Mouse (Mus musculus) lung, postnatal 0 days (tissue): ENCODE measurements around the gene Rnf144a. TPM values are rescaled to one million over a fixed set of nuclear protein-coding genes. Genes with fewer than 3 reads are reported as not detected.
"Not testable (repeated sequence)": the region's sequence is repeated elsewhere in the genome, so short reads cannot be mapped to it uniquely, and the experiment has no call there.

ENCODE experiments used
- ATAC-seq: fragments of 200-750 bp; cut with Nextera tagmentation; 2 replicates; pipeline ENCODE4 v1.8.0; 2017; ENCODE audit warnings: moderate library complexity
- DNase-seq: peaks from one replicate; pipeline ENCODE4 v3.0.0-alpha.2; 2016; ENCODE audit warnings: low spot score
- H3K27ac ChIP-seq: fragments of 300-500 bp; sonication (generic); 2 replicates; pipeline ENCODE4 v1.5.1; 2014; ENCODE audit warnings: antibody characterized with exemption, mild to moderate bottlenecking, low read length, mixed read lengths
- H3K27me3 ChIP-seq: fragments of 300-500 bp; sonication (generic); replicated peaks from 2 replicates; pipeline ENCODE4 v1.6.1; 2014; ENCODE audit warnings: low read length, mixed read lengths; ENCODE audit not compliant: insufficient read depth
- H3K36me3 ChIP-seq: fragments of 300-500 bp; sonication (generic); 2 replicates; pipeline ENCODE4 v1.6.1; 2014; ENCODE audit warnings: low read length, mixed read lengths; ENCODE audit not compliant: insufficient read depth
- H3K4me1 ChIP-seq: fragments of 300-500 bp; sonication (generic); 2 replicates; pipeline ENCODE4 v1.6.1; 2014; ENCODE audit warnings: antibody characterized with exemption, low read depth, low read length, mixed read lengths; ENCODE audit not compliant: insufficient read depth
- H3K4me2 ChIP-seq: fragments of 300-500 bp; sonication (generic); replicated peaks from 2 replicates; pipeline ENCODE4 v1.6.1; 2014; ENCODE audit warnings: low read depth, mild to moderate bottlenecking, low read length, moderate library complexity, mixed read lengths
- H3K4me3 ChIP-seq: fragments of 300-500 bp; sonication (generic); 2 replicates; pipeline ENCODE4 v1.5.1; 2014; ENCODE audit warnings: low read depth, low read length
- H3K9ac ChIP-seq: fragments of 300-500 bp; sonication (generic); replicated peaks from 2 replicates; pipeline ENCODE4 v1.6.1; 2014; ENCODE audit warnings: low read depth, mild to moderate bottlenecking
- H3K9me3 ChIP-seq: fragments of 300-500 bp; sonication (generic); 2 replicates; pipeline ENCODE4 v1.6.1; 2016; ENCODE audit warnings: low read length, mixed read lengths
- CTCF ChIP-seq: IDR thresholded peaks from 2 replicates; pipeline ENCODE4 v1.5.1; 2016; ENCODE audit warnings: antibody characterized with exemption, mild to moderate bottlenecking
- EP300 ChIP-seq: IDR thresholded peaks from 2 replicates; pipeline ENCODE4 v1.6.1; 2016; ENCODE audit warnings: antibody characterized with exemption, mild to moderate bottlenecking, control low read depth
- WGBS: fragments of 180-500 bp; shearing (Covaris S2); extraction: QIAGEN DNeasy Blood & Tissue Kit; methylation state at CpG from one replicate; pipeline ENCODE4 v1.1.7; 2014; 5-methylcytosine and 5-hydroxymethylcytosine counted together
- polyA plus RNA-seq: library from polyadenylated mRNA; unstranded; fragments of >200 nt; fragmentation: Nextera tagmentation; extraction: Ambion mirVana; gene quantifications from 2 replicates; pipeline ENCODE4 v1.2.1, GENCODE M21; 2015

Gene Rnf144a
- polyA plus RNA-seq, 1 experiment from 2014 or later = 69.6 TPM

DNA sequence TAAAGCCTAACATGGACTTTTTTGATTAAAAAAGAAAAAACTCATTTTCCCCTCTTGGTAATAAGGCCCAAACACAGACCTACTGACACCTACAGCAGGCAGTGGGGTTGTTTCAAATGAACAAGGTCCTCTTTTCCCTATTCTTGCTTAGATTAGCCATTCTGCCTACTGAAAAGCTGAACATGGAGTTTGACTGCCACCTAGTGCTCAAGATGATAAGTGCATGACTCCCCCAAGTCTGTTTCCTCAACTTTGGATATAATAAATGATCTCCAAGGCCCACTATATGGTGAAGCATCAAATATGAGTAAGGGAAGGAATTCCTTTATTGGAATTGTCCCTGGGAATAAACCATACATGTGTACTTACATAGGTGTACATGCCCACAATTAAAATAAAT is 103.5 kb downstream of the Rnf144a start:
- Histone ChIP-seq H3K4me2 (no peak overlapping the region), H3K4me3 (no peak overlapping the region), H3K27me3 (no peaks in the 10 kb centered on the region), H3K9ac (no peak overlapping the region), H3K4me1 (no peaks in the 10 kb centered on the region), H3K36me3 (peaks cover 12% of the 10 kb centered on the region; the same call in 1 of the 2 replicates), H3K9me3 (no peaks in the 10 kb centered on the region), H3K27ac (no peak overlapping the region)
- ATAC-seq (no peak), DNase-seq (peak; percentile 77)
- TF ChIP-seq EP300 (no peak), CTCF (peak; percentile 86)

DNA sequence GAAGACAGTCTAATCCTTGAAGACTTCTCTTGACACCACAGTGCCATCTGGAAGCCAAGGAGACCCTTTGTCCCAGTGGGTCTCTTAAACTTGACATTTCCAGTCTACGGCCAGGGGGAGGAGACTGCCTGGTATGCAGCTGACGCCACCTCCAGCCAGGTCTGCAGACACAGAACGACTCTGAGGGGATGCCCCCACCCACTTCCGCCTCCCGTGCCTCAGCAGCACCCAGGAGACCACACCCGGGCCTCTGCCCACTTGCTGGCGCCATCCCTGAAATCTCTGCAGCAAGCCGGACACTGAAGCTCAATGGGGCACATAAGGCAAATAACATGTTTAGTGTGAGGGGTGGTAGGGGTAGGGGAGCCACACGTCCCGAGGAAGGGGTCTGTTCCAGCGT is 104.8 kb downstream of the Rnf144a start:
- H3K27me3 ChIP-seq = no peaks in the 10 kb centered on the region
- no peak overlapping the region for H3K4me3 ChIP-seq
- DNase-seq (no peak), ATAC-seq (no peak)
- H3K36me3 ChIP-seq = peaks cover 12% of the 10 kb centered on the region; the same call in 1 of the 2 replicates
- TF ChIP-seq CTCF = no peak
- no peak for TF ChIP-seq EP300
- H3K9me3 ChIP-seq = no peaks in the 10 kb centered on the region
- H3K27ac ChIP-seq = no peak overlapping the region
- 83% methylated on average over 11 of the region's 11 CpGs for WGBS
- no peak overlapping the region for H3K4me2 ChIP-seq
- H3K4me1 ChIP-seq = no peaks in the 10 kb centered on the region
- no peak overlapping the region for H3K9ac ChIP-seq

DNA sequence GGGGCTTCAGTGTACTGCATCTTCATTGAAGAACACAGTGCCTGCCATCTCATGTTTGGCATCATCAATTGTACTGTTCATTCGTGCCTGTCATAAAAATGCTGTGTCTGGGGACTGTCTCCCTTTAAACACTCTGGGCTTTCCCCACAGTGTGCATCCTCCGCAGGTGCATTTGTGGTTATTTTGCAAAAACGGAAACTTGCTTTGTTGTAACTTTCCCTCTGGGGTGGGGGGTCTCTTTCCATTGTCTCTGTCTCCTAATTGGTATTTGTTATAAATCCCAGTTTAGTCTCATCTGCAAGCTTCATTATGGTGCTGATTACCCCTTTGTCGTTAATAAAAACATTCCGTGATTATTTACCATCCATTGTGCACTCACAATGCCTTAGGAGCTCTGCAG is 112.2 kb downstream of the Rnf144a start:
- H3K9me3 ChIP-seq = no peaks in the 10 kb centered on the region
- no peak overlapping the region for H3K4me3 ChIP-seq
- ATAC-seq (no peak), DNase-seq (no peak)
- H3K4me1 ChIP-seq = no peaks in the 10 kb centered on the region
- WGBS = 85% methylated on average over 5 of the region's 5 CpGs
- TF ChIP-seq CTCF (no peak), EP300 (no peak)
- no peaks in the 10 kb centered on the region; the same call in 1 of the 2 replicates for H3K36me3 ChIP-seq
- no peaks in the 10 kb centered on the region for H3K27me3 ChIP-seq
- no peak overlapping the region for H3K9ac ChIP-seq
- no peak overlapping the region for H3K27ac ChIP-seq
- H3K4me2 ChIP-seq = no peak overlapping the region

DNA sequence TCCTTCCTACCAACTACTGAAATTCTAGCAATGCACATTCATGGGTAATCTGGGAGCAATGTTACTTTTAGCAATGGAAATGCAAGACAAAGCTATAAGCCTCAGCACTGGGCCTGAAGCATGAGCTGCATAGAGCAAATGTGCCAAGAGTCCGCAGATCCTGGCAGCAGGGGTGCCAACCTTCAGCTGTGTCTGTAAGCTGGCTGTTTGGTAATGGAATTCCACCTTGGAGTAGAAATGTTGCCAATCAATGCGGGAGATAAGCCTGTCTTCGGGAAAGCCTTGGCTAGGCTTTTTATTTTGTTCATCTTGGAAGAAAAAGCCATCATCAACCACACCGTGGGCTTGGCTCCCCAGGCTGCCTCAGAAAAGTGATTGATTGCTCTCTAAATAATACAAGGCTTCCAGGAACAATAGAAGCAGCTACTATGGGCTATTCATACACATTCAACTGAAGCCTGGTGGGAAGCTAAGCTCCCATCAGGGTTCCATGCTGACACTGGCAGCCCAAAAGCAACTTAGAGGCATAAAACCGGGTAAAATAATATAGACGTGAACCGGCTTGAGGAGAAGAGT is 115.5 kb downstream of the Rnf144a start:
- WGBS = 65% methylated on average over 7 of the region's 7 CpGs
- no peak overlapping the region for H3K9ac ChIP-seq

DNA sequence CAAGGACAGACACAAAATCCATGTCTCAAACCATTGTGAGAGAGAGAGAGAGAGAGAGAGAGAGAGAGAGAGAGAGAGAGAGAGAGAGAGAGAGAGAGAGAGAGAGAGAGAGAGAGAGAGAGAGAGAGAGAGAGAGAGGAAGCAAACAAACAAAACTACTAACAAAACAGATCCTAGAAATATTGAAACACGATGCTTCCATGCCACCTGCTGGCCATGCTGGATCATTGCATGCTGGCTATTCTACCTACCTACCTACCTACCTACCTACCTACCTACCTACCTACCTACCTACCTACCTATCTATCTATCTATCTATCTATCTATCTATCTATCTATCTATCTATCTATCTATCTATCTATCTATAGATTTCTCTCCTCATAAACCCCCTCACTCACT is 119.1 kb downstream of the Rnf144a start:
- not testable (repeated sequence) for H3K4me1 ChIP-seq, ATAC-seq, H3K9me3 ChIP-seq, H3K9ac ChIP-seq, DNase-seq, H3K27me3 ChIP-seq, H3K27ac ChIP-seq, H3K36me3 ChIP-seq, H3K4me2 ChIP-seq, H3K4me3 ChIP-seq
- WGBS = 18% methylated on average over 1 of the region's 1 CpGs
- peak; percentile 69 for TF ChIP-seq CTCF

More for the DNA sequence above, 115.5 kb downstream of the Rnf144a start:
- H3K36me3 ChIP-seq = no peaks in the 10 kb centered on the region
- H3K4me3 ChIP-seq = no peak overlapping the region
- H3K9me3 ChIP-seq = no peaks in the 10 kb centered on the region
- no peaks in the 10 kb centered on the region for H3K27me3 ChIP-seq
- no peak overlapping the region for H3K27ac ChIP-seq
- no peak overlapping the region for H3K4me2 ChIP-seq
- no peaks in the 10 kb centered on the region for H3K4me1 ChIP-seq
- DNase-seq = no peak
- TF ChIP-seq CTCF (no peak), EP300 (no peak)
- no peak for ATAC-seq

DNA sequence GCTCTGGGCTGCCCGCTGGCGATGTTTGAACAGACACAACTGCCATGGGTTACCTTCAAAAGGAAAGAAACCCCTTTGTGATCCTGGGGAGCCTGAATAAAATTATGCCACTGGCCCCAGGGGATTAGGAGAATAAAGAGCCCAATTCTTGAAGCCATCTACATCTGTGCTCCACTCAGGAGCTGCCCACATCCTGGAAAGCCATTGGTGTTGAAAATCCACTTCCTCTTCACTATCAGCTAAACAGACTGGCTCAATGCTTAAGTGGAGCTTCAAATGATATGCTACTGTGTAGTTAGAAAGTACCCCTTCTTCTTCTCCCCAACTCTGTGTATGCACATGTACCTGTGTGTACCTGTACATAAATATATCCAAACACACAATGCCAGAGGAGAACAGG is 125.9 kb downstream of the Rnf144a start:
- H3K4me2 ChIP-seq = no peak overlapping the region
- no peak for ATAC-seq
- no peak overlapping the region for H3K27ac ChIP-seq
- no peaks in the 10 kb centered on the region for H3K9me3 ChIP-seq
- H3K4me3 ChIP-seq = no peak overlapping the region
- DNase-seq = no peak
- H3K27me3 ChIP-seq = no peaks in the 10 kb centered on the region
- no peak for TF ChIP-seq EP300
- TF ChIP-seq CTCF = no peak
- WGBS = 77% methylated on average over 2 of the region's 2 CpGs
- H3K4me1 ChIP-seq = no peaks in the 10 kb centered on the region
- H3K9ac ChIP-seq = no peak overlapping the region
- no peaks in the 10 kb centered on the region for H3K36me3 ChIP-seq

DNA sequence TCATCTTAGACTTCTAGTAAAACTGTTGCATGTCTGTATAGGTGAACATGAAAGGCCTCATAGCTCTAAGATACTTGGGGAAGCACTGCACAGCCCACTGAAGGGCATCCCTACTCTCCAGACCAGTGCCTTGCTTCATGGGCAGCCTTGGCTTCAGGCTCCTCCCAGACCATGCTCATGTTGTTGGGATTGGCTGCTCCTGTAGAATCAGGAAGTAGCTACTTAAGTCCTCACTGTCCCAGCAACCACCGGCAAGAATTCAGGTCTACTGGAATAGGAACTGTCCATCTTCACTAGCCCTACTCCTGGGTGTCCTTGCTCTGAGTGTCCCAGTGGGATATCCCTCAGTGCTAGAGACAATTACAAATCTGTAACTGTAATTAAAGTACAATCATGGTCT is 126.7 kb downstream of the Rnf144a start:
- no peak for TF ChIP-seq EP300
- TF ChIP-seq CTCF = no peak
- no peak for ATAC-seq

More for the DNA sequence above, 126.7 kb downstream of the Rnf144a start:
- Histone ChIP-seq H3K9ac (no peak overlapping the region), H3K4me2 (no peak overlapping the region), H3K27ac (no peak overlapping the region), H3K4me3 (no peak overlapping the region), H3K36me3 (no peaks in the 10 kb centered on the region), H3K9me3 (no peaks in the 10 kb centered on the region), H3K4me1 (no peaks in the 10 kb centered on the region), H3K27me3 (no peaks in the 10 kb centered on the region)
- no peak for DNase-seq
- WGBS = 70% methylated on average over 1 of the region's 1 CpGs
